Mouse (Mus musculus): ENCODE measurements around the gene Cog7. TPM values are rescaled to one million over a fixed set of nuclear protein-coding genes. Genes with fewer than 3 reads are reported as not detected.

Gene Cog7
- total RNA-seq, 2 experiments from 2014 or later, result 36.7 to 39.3 TPM

GRCm38 (mm10) chr7:121912250-121912649 lies 69.3 kb downstream of the Cog7 start:
- intact Hi-C loops (cut with DNase I), result no loop called here

GRCm38 (mm10) chr7:121906879-121907278 lies 74.6 kb downstream of the Cog7 start:
- intact Hi-C loops (cut with DNase I), result no loop called here

More at GRCm38 (mm10) chr7:121912250-121912649, 69.3 kb downstream of the Cog7 start:
- DNase-seq (ENCODE audit: low spot score in 2 of 2), result no peak

GRCm38 (mm10) chr7:121902757-121903411 lies 78.6 kb downstream of the Cog7 start:
- intact Hi-C loops (cut with DNase I), result no loop called here

More at GRCm38 (mm10) chr7:121906879-121907278, 74.6 kb downstream of the Cog7 start:
- no peak for DNase-seq (ENCODE audit: low spot score in 2 of 2)

GRCm38 (mm10) chr7:121899940-121900339 lies 81.6 kb downstream of the Cog7 start:
- DNase-seq (ENCODE audit: low spot score in 2 of 2), result peak in 1 of 2 experiments; percentile 30
- intact Hi-C loops (cut with DNase I), result no loop called here

More at GRCm38 (mm10) chr7:121902757-121903411, 78.6 kb downstream of the Cog7 start:
- no peak for DNase-seq (ENCODE audit: low spot score in 2 of 2)

GRCm38 (mm10) chr7:121899311-121899710 lies 82.2 kb downstream of the Cog7 start:
- DNase-seq (ENCODE audit: low spot score in 2 of 2), result peak in 1 of 2 experiments; percentile 12
- intact Hi-C loops (cut with DNase I), result no loop called here

GRCm38 (mm10) chr7:121896689-121897088 lies 84.8 kb downstream of the Cog7 start:
- no peak for DNase-seq (ENCODE audit: low spot score in 2 of 2)
- intact Hi-C loops (cut with DNase I), result no loop called here

GRCm38 (mm10) chr7:121890636-121891360 lies 90.7 kb downstream of the Cog7 start:
- peak; percentile 40 to 44 for DNase-seq (ENCODE audit: low spot score in 2 of 2)
- intact Hi-C loops (cut with DNase I), result no loop called here

- intact Hi-C loops (cut with DNase I), result no loop called here
- no peak for DNase-seq (ENCODE audit: low spot score in 2 of 2)
Measured at GRCm38 (mm10) chr7:121880246-121880645, 101.3 kb downstream of the Cog7 start.

GRCm38 (mm10) chr7:121874784-121875183 lies 106.7 kb downstream of the Cog7 start:
- intact Hi-C loops (cut with DNase I), result no loop called here
- no peak for DNase-seq (ENCODE audit: low spot score in 2 of 2)

GRCm38 (mm10) chr7:121873998-121874397 lies 107.5 kb downstream of the Cog7 start:
- no peak for DNase-seq (ENCODE audit: low spot score in 2 of 2)

GRCm38 (mm10) chr7:121871631-121872030 lies 109.9 kb downstream of the Cog7 start:
- intact Hi-C loops (cut with DNase I), result no loop called here
- no peak for DNase-seq (ENCODE audit: low spot score in 2 of 2)

More at GRCm38 (mm10) chr7:121873998-121874397, 107.5 kb downstream of the Cog7 start:
- intact Hi-C loops (cut with DNase I), result no loop called here

- DNase-seq (ENCODE audit: low spot score in 2 of 2), result no peak
- intact Hi-C loops (cut with DNase I), result no loop called here
Measured at GRCm38 (mm10) chr7:121864858-121865585, 116.5 kb downstream of the Cog7 start, which contains the start of gene Scnn1b. Gene Scnn1b, plus strand, starts transcription at chr7:121865038.

- intact Hi-C loops (cut with DNase I), result no loop called here
Measured at GRCm38 (mm10) chr7:121858939-121859338, 122.6 kb downstream of the Cog7 start.

GRCm38 (mm10) chr7:121857177-121857884 lies 124.2 kb downstream of the Cog7 start:
- intact Hi-C loops (cut with DNase I), result no loop called here
- no peak for DNase-seq (ENCODE audit: low spot score in 2 of 2)

More at GRCm38 (mm10) chr7:121858939-121859338, 122.6 kb downstream of the Cog7 start:
- DNase-seq (ENCODE audit: low spot score in 2 of 2), result no peak

GRCm38 (mm10) chr7:121848537-121849168 lies 132.9 kb downstream of the Cog7 start:
- intact Hi-C loops (cut with DNase I), result loop anchor here (10.0 kb wide), 1 partner anchor 104 kb away; no protein-coding TSS in a partner anchor
- no peak for DNase-seq (ENCODE audit: low spot score in 2 of 2)

- intact Hi-C loops (cut with DNase I), result loop anchor here (10.0 kb wide), 1 partner anchor 101 kb away; no protein-coding TSS in a partner anchor
- DNase-seq (ENCODE audit: low spot score in 2 of 2), result no peak
Measured at GRCm38 (mm10) chr7:121845964-121846363, 135.5 kb downstream of the Cog7 start.

- no peak for DNase-seq (ENCODE audit: low spot score in 2 of 2)
- intact Hi-C loops (cut with DNase I), result loop anchor here (10.0 kb wide), 1 partner anchor 97 kb away; no protein-coding TSS in a partner anchor
Measured at GRCm38 (mm10) chr7:121842234-121842633, 139.3 kb downstream of the Cog7 start.

GRCm38 (mm10) chr7:121840810-121841209 lies 140.7 kb downstream of the Cog7 start:
- intact Hi-C loops (cut with DNase I), result loop anchor here (10.0 kb wide), 1 partner anchor 96 kb away; no protein-coding TSS in a partner anchor
- DNase-seq (ENCODE audit: low spot score in 2 of 2), result peak; percentile 37 to 63

Data from left cerebral cortex, postnatal 14 days (tissue).